Mouse (Mus musculus) heart, postnatal 0 days (tissue): ENCODE results near the gene Med13l. TPM values are rescaled to one million over a fixed set of nuclear protein-coding genes. Genes with fewer than 3 reads are reported as not detected.

Source experiments
- ATAC-seq: fragments of 200-750 bp; cut with Nextera tagmentation; 2 replicates; pipeline ENCODE4 v1.8.0; 2017; ENCODE audit warnings: low read depth, moderate number of reproducible peaks, moderate library complexity; ENCODE audit not compliant: insufficient read depth
- DNase-seq: peaks from one replicate; pipeline ENCODE4 v3.0.0-alpha.2; 2016; ENCODE audit warnings: low spot score
- H3K27ac ChIP-seq: fragments of 300-500 bp; sonication (generic); 2 replicates; pipeline ENCODE4 v1.5.1; 2014; ENCODE audit warnings: low read depth, mild to moderate bottlenecking
- H3K27me3 ChIP-seq: fragments of 300-500 bp; sonication (generic); 2 replicates; pipeline ENCODE4 v1.6.1; 2014; ENCODE audit warnings: low read length, mixed read lengths; ENCODE audit not compliant: control insufficient read depth, insufficient read depth
- H3K36me3 ChIP-seq: fragments of 300-500 bp; sonication (generic); replicated peaks from 2 replicates; pipeline ENCODE4 v1.6.1; 2014; ENCODE audit warnings: low read length, mixed read lengths; ENCODE audit not compliant: control insufficient read depth, insufficient read depth
- H3K4me1 ChIP-seq: fragments of 300-500 bp; sonication (generic); 2 replicates; pipeline ENCODE4 v1.6.1; 2014; ENCODE audit warnings: antibody characterized with exemption; ENCODE audit not compliant: control insufficient read depth, insufficient read depth
- H3K4me2 ChIP-seq: fragments of 300-500 bp; sonication (generic); 2 replicates; pipeline ENCODE4 v1.6.1; 2014; ENCODE audit warnings: low read depth, mild to moderate bottlenecking, low read length, moderate library complexity
- H3K4me3 ChIP-seq: fragments of 300-500 bp; sonication (generic); 2 replicates; pipeline ENCODE4 v1.5.1; 2014; ENCODE audit warnings: low read depth, low read length
- H3K9ac ChIP-seq: fragments of 300-500 bp; sonication (generic); replicated peaks from 2 replicates; pipeline ENCODE4 v1.6.1; 2014; ENCODE audit warnings: low read depth, low read length, mixed read lengths
- H3K9me3 ChIP-seq: fragments of 300-500 bp; sonication (generic); replicated peaks from 2 replicates; pipeline ENCODE4 v1.6.1; 2016; ENCODE audit warnings: low read length; ENCODE audit not compliant: control insufficient read depth
- CTCF ChIP-seq: IDR thresholded peaks from 2 replicates; pipeline ENCODE4 v1.5.1; 2016; ENCODE audit warnings: antibody characterized with exemption, control low read depth, low read depth
- EP300 ChIP-seq: IDR thresholded peaks from 2 replicates; pipeline ENCODE4 v1.6.1; 2016; ENCODE audit warnings: antibody characterized with exemption, low read depth
- WGBS: fragments of 180-500 bp; shearing (Covaris S2); extraction: QIAGEN DNeasy Blood & Tissue Kit; methylation state at CpG from one replicate; pipeline ENCODE4 v1.1.7; 2014; 5-methylcytosine and 5-hydroxymethylcytosine counted together
- polyA plus RNA-seq: library from polyadenylated mRNA; unstranded; fragments of >200 nt; fragmentation: Nextera tagmentation; extraction: Ambion mirVana; gene quantifications from 2 replicates; pipeline ENCODE4 v1.2.1, GENCODE M21; 2015
- total RNA-seq: library from RNA; depleted of rRNA; stranded (reverse); fragments of >200 nt; gene quantifications from 2 replicates; pipeline ENCODE4 v1.2.3, GENCODE M21; 2014; ENCODE audit warnings: low replicate concordance

The Med13l gene
- total and polyA plus RNA-seq, 2 experiments from 2014 or later, result 5.2 to 11.4 TPM

- H3K4me1 ChIP-seq, result peaks cover 13% of the 10 kb centered on the region
- ATAC-seq, result no peak
- peak overlapping the region; percentile 62 for H3K4me2 ChIP-seq
- 45% methylated on average over 5 of the region's 5 CpGs for WGBS
- peak overlapping the region; percentile 42 for H3K4me3 ChIP-seq
- TF ChIP-seq CTCF (no peak), EP300 (no peak)
- H3K27ac ChIP-seq, result peak overlapping the region; percentile 71
- H3K9ac ChIP-seq, result no peak overlapping the region
- no peak for DNase-seq
- H3K27me3 ChIP-seq, result no peaks in the 10 kb centered on the region
- no peaks in the 10 kb centered on the region for H3K9me3 ChIP-seq
- no peaks in the 10 kb centered on the region for H3K36me3 ChIP-seq
Observed at GRCm38 (mm10) chr5:118514842-118515241, 45.6 kb upstream of the Med13l start.

- no peak overlapping the region for H3K9ac ChIP-seq
- H3K9me3 ChIP-seq, result no peaks in the 10 kb centered on the region
- peaks cover 13% of the 10 kb centered on the region for H3K4me1 ChIP-seq
- 0 out of 2 replicates have a peak overlapping the region, but pooled peaks have one; percentile 62 for H3K4me2 ChIP-seq
- TF ChIP-seq EP300 (no peak), CTCF (no peak)
- H3K27me3 ChIP-seq, result no peaks in the 10 kb centered on the region
- peak; percentile 47 for ATAC-seq
- WGBS, result 25% methylated on average over 11 of the region's 11 CpGs
- DNase-seq, result peak; percentile 25
- 0 out of 2 replicates have a peak overlapping the region, but pooled peaks have one; percentile 71 for H3K27ac ChIP-seq
- no peaks in the 10 kb centered on the region for H3K36me3 ChIP-seq
- no peak overlapping the region for H3K4me3 ChIP-seq
Observed at GRCm38 (mm10) chr5:118515280-118515721, 45.2 kb upstream of the Med13l start.

GRCm38 (mm10) chr5:118516066-118516465 lies 44.4 kb upstream of the Med13l start:
- H3K36me3 ChIP-seq, result no peaks in the 10 kb centered on the region
- 89% methylated on average over 6 of the region's 6 CpGs for WGBS
- no peaks in the 10 kb centered on the region for H3K9me3 ChIP-seq
- H3K27ac ChIP-seq, result no peak overlapping the region
- H3K4me1 ChIP-seq, result peaks cover 13% of the 10 kb centered on the region
- H3K27me3 ChIP-seq, result no peaks in the 10 kb centered on the region
- ATAC-seq, result no peak
- no peak for DNase-seq
- no peak overlapping the region for H3K9ac ChIP-seq
- TF ChIP-seq CTCF, result no peak
- TF ChIP-seq EP300, result no peak
- no peak overlapping the region for H3K4me2 ChIP-seq
- H3K4me3 ChIP-seq, result no peak overlapping the region

- Histone ChIP-seq H3K4me2 (no peak overlapping the region), H3K4me1 (peaks cover 13% of the 10 kb centered on the region), H3K9me3 (no peaks in the 10 kb centered on the region), H3K27ac (no peak overlapping the region), H3K9ac (no peak overlapping the region), H3K27me3 (no peaks in the 10 kb centered on the region), H3K4me3 (no peak overlapping the region), H3K36me3 (no peaks in the 10 kb centered on the region)
- ATAC-seq (no peak), DNase-seq (no peak)
- WGBS, result 68% methylated on average over 6 of the region's 6 CpGs
- no peak for TF ChIP-seq CTCF
- TF ChIP-seq EP300, result no peak
Observed at GRCm38 (mm10) chr5:118516470-118516869, 44.0 kb upstream of the Med13l start.

GRCm38 (mm10) chr5:118520457-118520856 lies 40.0 kb upstream of the Med13l start:
- no peaks in the 10 kb centered on the region for H3K27me3 ChIP-seq
- TF ChIP-seq EP300, result no peak
- TF ChIP-seq CTCF, result no peak
- ATAC-seq (no peak), DNase-seq (no peak)
- WGBS, result 62% methylated on average over 3 of the region's 3 CpGs
- 0 out of 2 replicates have a peak, but pooled peaks cover under 1% of the 10 kb centered on the region for H3K4me1 ChIP-seq
- H3K4me2 ChIP-seq, result no peak overlapping the region
- H3K4me3 ChIP-seq, result no peak overlapping the region
- H3K9ac ChIP-seq, result no peak overlapping the region
- H3K27ac ChIP-seq, result no peak overlapping the region
- H3K36me3 ChIP-seq, result no peaks in the 10 kb centered on the region
- H3K9me3 ChIP-seq, result no peaks in the 10 kb centered on the region

GRCm38 (mm10) chr5:118524400-118524799 lies 36.1 kb upstream of the Med13l start:
- H3K36me3 ChIP-seq, result no peaks in the 10 kb centered on the region
- H3K9me3 ChIP-seq, result no peaks in the 10 kb centered on the region
- no peak for TF ChIP-seq EP300
- no peak for TF ChIP-seq CTCF
- no peak for DNase-seq
- no peak overlapping the region for H3K9ac ChIP-seq
- 72% methylated on average over 7 of the region's 7 CpGs for WGBS
- no peak overlapping the region for H3K27ac ChIP-seq
- H3K4me2 ChIP-seq, result no peak overlapping the region
- no peak overlapping the region for H3K4me3 ChIP-seq
- ATAC-seq, result no peak
- H3K4me1 ChIP-seq, result no peaks in the 10 kb centered on the region
- no peaks in the 10 kb centered on the region for H3K27me3 ChIP-seq
